Mouse (Mus musculus) liver, embryonic 14.5 days (tissue): ENCODE results near the gene Ivns1abp.

Experiments used
- CTCF ChIP-seq: IDR thresholded peaks from 2 replicates; pipeline ENCODE4 v1.5.1; 2016; ENCODE audit warnings: antibody characterized with exemption, low read depth, control low read depth
- EP300 ChIP-seq: IDR thresholded peaks from 2 replicates; pipeline ENCODE4 v1.6.1; 2016; ENCODE audit warnings: antibody characterized with exemption, low read depth

DNA sequence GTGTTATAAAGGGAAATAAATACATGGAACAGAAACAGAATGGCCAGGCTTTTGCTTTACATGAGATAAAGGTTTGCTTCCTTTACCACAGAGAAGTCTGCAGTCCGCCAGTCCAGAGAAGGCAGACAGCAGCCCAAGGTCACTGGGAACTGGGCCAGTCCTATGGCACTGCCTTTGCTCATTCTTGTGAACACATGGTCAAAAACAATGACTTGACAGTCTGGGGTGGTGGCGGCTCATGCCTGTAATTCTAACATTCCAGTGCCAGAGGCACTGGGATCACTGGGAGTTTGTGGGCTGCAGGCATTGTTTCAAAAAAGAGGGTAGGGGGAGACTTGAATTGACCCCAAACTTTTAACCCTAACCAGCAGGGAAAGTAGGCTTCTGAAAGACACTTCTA lies 5.3 kb upstream of the Ivns1abp start:
- TF ChIP-seq EP300 (no peak), CTCF (no peak)
